Mouse (Mus musculus) midbrain, embryonic 16.5 days (tissue): Measurements from ENCODE around the gene Hnrnpm. TPM values are rescaled to one million over a fixed set of nuclear protein-coding genes. Genes with fewer than 3 reads are reported as not detected.

Experiments
- ATAC-seq: fragments of 200-750 bp; cut with Nextera tagmentation; 2 replicates; pipeline ENCODE4 v1.8.0; 2017; ENCODE audit warnings: moderate TSS enrichment
- H3K27ac ChIP-seq: fragments of 300-500 bp; sonication (generic); 2 replicates; pipeline ENCODE4 v1.5.1; 2014; ENCODE audit warnings: mild to moderate bottlenecking, low read length, mixed read lengths
- H3K27me3 ChIP-seq: fragments of 300-500 bp; sonication (generic); 2 replicates; pipeline ENCODE4 v1.6.1; 2014; ENCODE audit warnings: low read depth, low read length, mixed read lengths; ENCODE audit not compliant: control insufficient read depth, insufficient read depth
- H3K36me3 ChIP-seq: fragments of 300-500 bp; sonication (generic); 2 replicates; pipeline ENCODE4 v1.6.1; 2014; ENCODE audit warnings: mild to moderate bottlenecking, low read length, moderate library complexity, mixed read lengths; ENCODE audit not compliant: control insufficient read depth, insufficient read depth
- H3K4me1 ChIP-seq: fragments of 300-500 bp; sonication (generic); 2 replicates; pipeline ENCODE4 v1.6.1; 2014; ENCODE audit warnings: mild to moderate bottlenecking, low read length, mixed read lengths; ENCODE audit not compliant: control insufficient read depth, insufficient read depth
- H3K4me2 ChIP-seq: fragments of 300-500 bp; sonication (generic); 2 replicates; pipeline ENCODE4 v1.6.1; 2014; ENCODE audit warnings: mild to moderate bottlenecking, low read length, mixed read lengths
- H3K4me3 ChIP-seq: fragments of 300-500 bp; sonication (generic); 2 replicates; pipeline ENCODE4 v1.5.1; 2014; ENCODE audit warnings: low read depth, mild to moderate bottlenecking, low read length, moderate library complexity, mixed read lengths
- H3K9ac ChIP-seq: fragments of 300-500 bp; sonication (generic); 2 replicates; pipeline ENCODE4 v1.6.1; 2014; ENCODE audit warnings: low read depth, low read length, mixed read lengths
- H3K9me3 ChIP-seq: fragments of 300-500 bp; sonication (generic); replicated peaks from 2 replicates; pipeline ENCODE4 v1.6.1; 2014; ENCODE audit warnings: mild to moderate bottlenecking, low read length, mixed read lengths; ENCODE audit not compliant: control insufficient read depth, poor library complexity, severe bottlenecking
- WGBS: fragments of 180-500 bp; shearing (Covaris S2); extraction: QIAGEN DNeasy Blood & Tissue Kit; methylation state at CpG from one replicate; pipeline ENCODE4 v1.1.7; 2014; 5-methylcytosine and 5-hydroxymethylcytosine counted together
- polyA plus RNA-seq: library from polyadenylated mRNA; unstranded; fragments of >200 nt; fragmentation: Nextera tagmentation; extraction: Ambion mirVana; gene quantifications from 2 replicates; pipeline ENCODE4 v1.2.1, GENCODE M21; 2015

The Hnrnpm gene
- polyA plus RNA-seq, 1 experiment from 2014 or later: 190 TPM

GRCm38 (mm10) chr17:33717246-33717645 is 30.6 kb upstream of the Hnrnpm start:
- H3K4me2 ChIP-seq: no peak overlapping the region
- H3K36me3 ChIP-seq: no peaks in the 10 kb centered on the region
- H3K4me3 ChIP-seq: no peak overlapping the region
- no peaks in the 10 kb centered on the region for H3K27me3 ChIP-seq
- H3K9me3 ChIP-seq: no peaks in the 10 kb centered on the region
- no peak overlapping the region for H3K27ac ChIP-seq
- H3K4me1 ChIP-seq: no peaks in the 10 kb centered on the region
- ATAC-seq: no peak
- 88% methylated on average over 1 of the region's 1 CpGs for WGBS
- H3K9ac ChIP-seq: no peak overlapping the region

DNA sequence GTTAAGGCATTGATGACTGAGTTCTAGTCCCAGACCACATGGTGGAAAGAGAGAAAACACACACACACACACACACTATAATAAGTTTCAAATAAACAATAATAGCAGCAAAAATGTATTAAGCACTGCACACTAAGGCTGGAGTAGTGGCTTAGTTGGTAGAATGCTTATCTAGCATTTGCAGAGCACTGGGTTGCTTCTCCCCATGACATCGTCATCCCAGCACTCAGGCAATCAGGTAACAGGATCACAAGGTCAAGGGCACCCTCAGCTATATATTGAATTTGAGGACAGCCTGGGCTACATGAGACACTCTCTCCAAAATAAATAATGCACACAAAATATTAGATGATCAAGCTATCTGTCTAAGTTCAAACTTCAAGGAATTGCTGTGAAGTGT is 28.1 kb upstream of the Hnrnpm start:
- no peak overlapping the region for H3K27ac ChIP-seq
- no peak overlapping the region for H3K4me3 ChIP-seq
- H3K9ac ChIP-seq: no peak overlapping the region
- no peaks in the 10 kb centered on the region for H3K4me1 ChIP-seq
- ATAC-seq: no peak
- H3K4me2 ChIP-seq: no peak overlapping the region
- H3K27me3 ChIP-seq: no peaks in the 10 kb centered on the region
- H3K36me3 ChIP-seq: peaks cover under 1% of the 10 kb centered on the region; the same call in 1 of the 2 replicates
- H3K9me3 ChIP-seq: no peaks in the 10 kb centered on the region
- WGBS: 97% methylated on average over 1 of the region's 1 CpGs

DNA sequence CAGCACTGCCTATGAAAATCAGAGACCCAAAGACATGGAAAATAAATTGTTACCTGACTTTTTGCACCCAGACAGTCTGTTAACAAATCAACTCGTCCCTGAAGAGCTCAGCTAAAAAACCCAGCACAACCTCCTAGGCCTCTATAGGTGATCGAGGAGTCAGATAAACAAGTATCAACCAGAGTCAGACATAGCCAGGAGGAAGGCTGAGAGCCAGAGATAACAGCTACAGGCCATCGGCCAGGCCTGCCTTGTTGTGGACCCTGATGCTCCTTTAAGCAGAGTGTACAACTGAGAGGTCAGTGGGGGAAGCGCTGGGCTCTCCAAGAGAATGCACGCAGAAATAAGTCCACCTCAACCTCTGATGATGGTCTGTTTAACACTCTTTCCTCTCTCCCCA is 26.6 kb upstream of the Hnrnpm start:
- Histone ChIP-seq H3K4me3 (no peak overlapping the region), H3K4me1 (no peaks in the 10 kb centered on the region), H3K9ac (no peak overlapping the region), H3K27ac (no peak overlapping the region), H3K4me2 (no peak overlapping the region), H3K27me3 (no peaks in the 10 kb centered on the region), H3K9me3 (no peaks in the 10 kb centered on the region), H3K36me3 (peaks cover 5% of the 10 kb centered on the region; the same call in 1 of the 2 replicates)
- 81% methylated on average over 5 of the region's 5 CpGs for WGBS
- no peak for ATAC-seq

GRCm38 (mm10) chr17:33709834-33710233 is 23.2 kb upstream of the Hnrnpm start:
- peaks cover 5% of the 10 kb centered on the region; the same call in 1 of the 2 replicates for H3K36me3 ChIP-seq
- WGBS: 81% methylated on average over 3 of the region's 3 CpGs
- no peaks in the 10 kb centered on the region for H3K4me1 ChIP-seq
- H3K27ac ChIP-seq: no peak overlapping the region
- no peaks in the 10 kb centered on the region for H3K27me3 ChIP-seq
- no peak overlapping the region for H3K4me3 ChIP-seq
- ATAC-seq: no peak
- no peak overlapping the region for H3K4me2 ChIP-seq
- no peaks in the 10 kb centered on the region for H3K9me3 ChIP-seq
- no peak overlapping the region for H3K9ac ChIP-seq

DNA sequence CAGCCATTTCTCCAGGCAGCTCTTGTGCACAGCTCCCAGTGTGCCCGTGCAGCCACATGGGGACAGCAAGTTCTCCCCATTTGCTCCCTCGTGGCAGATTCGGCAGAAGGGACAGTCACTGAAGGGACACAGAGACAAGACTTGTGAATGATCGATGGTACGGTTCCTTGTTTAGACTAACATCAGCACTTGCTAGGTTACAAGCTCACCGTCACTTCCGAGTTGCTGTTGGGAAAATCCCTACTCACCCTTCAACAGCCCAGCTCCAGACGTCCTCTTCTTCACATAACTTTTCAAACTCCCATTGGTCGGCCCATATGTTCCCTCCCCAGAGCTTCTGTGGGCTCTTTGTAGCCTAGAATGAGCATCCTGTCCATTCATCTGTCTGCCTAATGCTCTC is 16.4 kb upstream of the Hnrnpm start:
- H3K27me3 ChIP-seq: no peaks in the 10 kb centered on the region
- WGBS: 93% methylated on average over 9 of the region's 9 CpGs
- H3K4me1 ChIP-seq: no peaks in the 10 kb centered on the region
- H3K4me3 ChIP-seq: no peak overlapping the region
- no peaks in the 10 kb centered on the region for H3K9me3 ChIP-seq
- ATAC-seq: no peak
- H3K27ac ChIP-seq: no peak overlapping the region
- no peak overlapping the region for H3K4me2 ChIP-seq
- H3K36me3 ChIP-seq: peaks cover 16% of the 10 kb centered on the region
- H3K9ac ChIP-seq: no peak overlapping the region

DNA sequence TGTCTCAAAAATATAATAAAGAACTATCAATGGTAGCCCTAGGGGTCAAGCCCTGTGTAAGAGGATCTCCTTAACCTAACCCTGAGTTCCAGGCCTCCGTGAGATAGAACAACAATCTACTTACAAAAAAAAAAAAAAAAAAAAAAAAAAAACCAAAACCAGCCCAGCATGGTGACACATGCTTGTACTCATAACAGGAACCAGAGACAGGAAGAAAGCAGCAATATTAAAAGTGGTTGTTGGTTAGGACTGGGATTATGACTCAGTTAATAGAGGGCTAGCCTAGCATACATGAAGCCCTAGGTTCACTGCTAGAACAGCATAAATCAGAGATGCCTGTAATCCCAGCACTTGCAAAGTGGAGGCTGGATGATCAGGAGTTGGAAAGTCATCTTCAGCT is 15.5 kb upstream of the Hnrnpm start:
- peaks cover 16% of the 10 kb centered on the region for H3K36me3 ChIP-seq
- H3K9ac ChIP-seq: no peak overlapping the region
- WGBS: 80% methylated on average over 1 of the region's 1 CpGs
- no peak overlapping the region for H3K4me3 ChIP-seq
- H3K4me2 ChIP-seq: no peak overlapping the region
- no peak overlapping the region for H3K27ac ChIP-seq
- no peak for ATAC-seq
- no peaks in the 10 kb centered on the region for H3K27me3 ChIP-seq
- no peaks in the 10 kb centered on the region for H3K4me1 ChIP-seq
- no peaks in the 10 kb centered on the region for H3K9me3 ChIP-seq

DNA sequence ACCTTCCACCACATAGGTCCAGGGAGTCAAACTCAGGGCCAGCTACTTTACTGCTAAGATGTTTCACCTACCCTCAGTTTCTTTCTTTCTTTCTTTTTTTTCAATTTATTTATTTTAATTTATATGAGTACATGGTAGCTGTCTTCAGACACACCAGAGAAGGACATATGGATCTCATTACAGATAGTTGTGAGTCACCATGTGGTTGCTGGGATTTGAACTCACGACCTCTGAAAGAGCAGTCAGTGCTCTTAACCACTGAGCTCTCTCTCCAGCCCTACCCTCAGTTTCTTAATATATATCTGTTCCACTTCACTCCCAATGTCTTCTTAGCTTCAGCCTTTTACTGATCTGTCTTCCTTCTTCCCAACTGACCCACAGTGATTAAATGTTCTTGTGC is 8.8 kb upstream of the Hnrnpm start:
- no peak overlapping the region for H3K4me2 ChIP-seq
- H3K9me3 ChIP-seq: no peaks in the 10 kb centered on the region
- no peaks in the 10 kb centered on the region for H3K27me3 ChIP-seq
- no peak for ATAC-seq
- no peak overlapping the region for H3K27ac ChIP-seq
- no peak overlapping the region for H3K9ac ChIP-seq
- H3K4me3 ChIP-seq: no peak overlapping the region
- H3K36me3 ChIP-seq: peaks cover 16% of the 10 kb centered on the region
- H3K4me1 ChIP-seq: no peaks in the 10 kb centered on the region
- 86% methylated on average over 1 of the region's 1 CpGs for WGBS

GRCm38 (mm10) chr17:33685249-33685653 is 1.4 kb downstream of the Hnrnpm start:
- Histone ChIP-seq H3K27ac (peak overlapping the region; percentile 92), H3K9me3 (no peaks in the 10 kb centered on the region), H3K27me3 (no peaks in the 10 kb centered on the region), H3K36me3 (no peaks in the 10 kb centered on the region), H3K4me1 (peaks cover 40% of the 10 kb centered on the region), H3K9ac (peak overlapping the region; percentile 80), H3K4me2 (peak overlapping the region; percentile 98), H3K4me3 (peak overlapping the region; percentile 64)
- ATAC-seq: peak; percentile 98
- under 1% methylated on average over 34 of the region's 42 CpGs for WGBS

GRCm38 (mm10) chr17:33684671-33685231 is 1.9 kb downstream of the Hnrnpm start:
- Histone ChIP-seq H3K9me3 (no peaks in the 10 kb centered on the region), H3K4me1 (peaks cover 40% of the 10 kb centered on the region), H3K9ac (peak overlapping the region; percentile 80), H3K4me3 (peak overlapping the region; percentile 64), H3K36me3 (no peaks in the 10 kb centered on the region), H3K27ac (peak overlapping the region; percentile 92), H3K27me3 (no peaks in the 10 kb centered on the region), H3K4me2 (peak overlapping the region; percentile 98)
- under 1% methylated on average over 44 of the region's 44 CpGs for WGBS
- peak; percentile 81 for ATAC-seq
